Mouse (Mus musculus): Measurements from ENCODE around the gene Slc27a5.

The Slc27a5 gene

GRCm38 (mm10) chr7:13023928-13024731 is 26.1 kb upstream of the Slc27a5 start:
- DNase-seq: peak; percentile 96

- peak; percentile 55 for DNase-seq
Measured at GRCm38 (mm10) chr7:13022773-13023535, 25.0 kb upstream of the Slc27a5 start.

- DNase-seq: no peak
Measured at GRCm38 (mm10) chr7:13015217-13015616, 17.2 kb upstream of the Slc27a5 start.

GRCm38 (mm10) chr7:13014275-13014839 is 16.4 kb upstream of the Slc27a5 start:
- DNase-seq: no peak

GRCm38 (mm10) chr7:13013671-13014070 is 15.7 kb upstream of the Slc27a5 start:
- DNase-seq: no peak

- DNase-seq: no peak
Measured at GRCm38 (mm10) chr7:13010005-13010908, 12.3 kb upstream of the Slc27a5 start, which contains the start of gene Zbtb45. Gene Zbtb45, minus strand, starts transcription at chr7:13010034.

GRCm38 (mm10) chr7:13009143-13010004 is 11.4 kb upstream of the Slc27a5 start:
- peak; percentile 89 for DNase-seq

- peak; percentile 19 for DNase-seq
Measured at GRCm38 (mm10) chr7:13007341-13008092, 9.5 kb upstream of the Slc27a5 start.

- DNase-seq: no peak
Measured at GRCm38 (mm10) chr7:13006531-13006930, 8.5 kb upstream of the Slc27a5 start.

GRCm38 (mm10) chr7:13006011-13006410 is 8.0 kb upstream of the Slc27a5 start:
- DNase-seq: no peak

- no peak for DNase-seq
Measured at GRCm38 (mm10) chr7:13003380-13003779, 5.4 kb upstream of the Slc27a5 start.

GRCm38 (mm10) chr7:13001584-13001983 is 3.6 kb upstream of the Slc27a5 start:
- DNase-seq: no peak

- no peak for DNase-seq
Measured at GRCm38 (mm10) chr7:12998851-12999250, 859 bp upstream of the Slc27a5 start, which contains the start of gene Trim28. Gene Trim28, plus strand, starts transcription at chr7:12999114.

GRCm38 (mm10) chr7:12997230-12997629 is 762 bp downstream of the Slc27a5 start:
- no peak for DNase-seq

- DNase-seq: no peak
Measured at GRCm38 (mm10) chr7:12995862-12996261, 2.1 kb downstream of the Slc27a5 start.

- DNase-seq: no peak
Measured at GRCm38 (mm10) chr7:12993148-12993547, 4.8 kb downstream of the Slc27a5 start.

GRCm38 (mm10) chr7:12992222-12992621 is 5.8 kb downstream of the Slc27a5 start:
- DNase-seq: no peak

GRCm38 (mm10) chr7:12987409-12988189 is 10.4 kb downstream of the Slc27a5 start:
- no peak for DNase-seq

GRCm38 (mm10) chr7:12986906-12987305 is 11.1 kb downstream of the Slc27a5 start:
- DNase-seq: no peak

- DNase-seq: no peak
Measured at GRCm38 (mm10) chr7:12985724-12986123, 12.3 kb downstream of the Slc27a5 start.

All from right cerebral cortex, postnatal 4 days (tissue).